Mouse (Mus musculus) hindbrain, embryonic 10.5 days (tissue): Measurements from ENCODE around the gene Gak. TPM values are rescaled to one million over a fixed set of nuclear protein-coding genes. Genes with fewer than 3 reads are reported as not detected.

ENCODE experiments used
- DNase-seq: peaks from one replicate; pipeline ENCODE4 v3.0.0-alpha.2; 2017; ENCODE audit warnings: low spot score
- H3K27ac ChIP-seq: fragments of 300-500 bp; sonication (generic); 2 replicates; pipeline ENCODE4 v1.5.1; 2016; ENCODE audit warnings: mild to moderate bottlenecking, moderate library complexity
- H3K27me3 ChIP-seq: fragments of 300-500 bp; sonication (generic); 2 replicates; pipeline ENCODE4 v1.6.1; 2016; ENCODE audit warnings: mild to moderate bottlenecking; ENCODE audit not compliant: poor library complexity, insufficient read depth, severe bottlenecking
- H3K36me3 ChIP-seq: fragments of 300-500 bp; sonication (generic); 2 replicates; pipeline ENCODE4 v1.6.1; 2016; ENCODE audit warnings: mild to moderate bottlenecking, moderate library complexity
- H3K4me1 ChIP-seq: fragments of 300-500 bp; sonication (generic); replicated peaks from 2 replicates; pipeline ENCODE4 v1.6.1; 2016; ENCODE audit warnings: mild to moderate bottlenecking
- H3K4me3 ChIP-seq: fragments of 300-500 bp; sonication (generic); 2 replicates; pipeline ENCODE4 v1.5.1; 2016; ENCODE audit warnings: mild to moderate bottlenecking, moderate library complexity
- H3K9me3 ChIP-seq: fragments of 300-500 bp; sonication (generic); 2 replicates; pipeline ENCODE4 v1.6.1; 2016; ENCODE audit warnings: mild to moderate bottlenecking, moderate library complexity
- WGBS: fragments of 180-500 bp; shearing (Covaris S2); methylation state at CpG from one replicate; pipeline ENCODE4 v1.1.7; 2016; 5-methylcytosine and 5-hydroxymethylcytosine counted together
- polyA plus RNA-seq: library from polyadenylated mRNA; unstranded; fragments of >200 nt; fragmentation: Nextera tagmentation; extraction: Ambion mirVana; gene quantifications from 2 replicates; pipeline ENCODE4 v1.2.1, GENCODE M21; 2016

Gak gene
- polyA plus RNA-seq, 1 experiment from 2014 or later: 58.0 TPM

- no peak for DNase-seq
- H3K4me3 ChIP-seq: no peak overlapping the region
- H3K27ac ChIP-seq: no peak overlapping the region
- H3K9me3 ChIP-seq: no peaks in the 10 kb centered on the region
- no peaks in the 10 kb centered on the region for H3K36me3 ChIP-seq
- WGBS: 83% methylated on average over 4 of the region's 4 CpGs
- H3K27me3 ChIP-seq: 0 out of 2 replicates have a peak, but pooled peaks cover 9% of the 10 kb centered on the region
- H3K4me1 ChIP-seq: no peaks in the 10 kb centered on the region
Observed at GRCm38 (mm10) chr5:108556986-108557385, 72.6 kb downstream of the Gak start.

GRCm38 (mm10) chr5:108554041-108554440 is 75.5 kb downstream of the Gak start:
- H3K4me3 ChIP-seq: no peak overlapping the region
- no peak overlapping the region for H3K27ac ChIP-seq
- no peak for DNase-seq
- peaks cover 38% of the 10 kb centered on the region for H3K27me3 ChIP-seq
- no peaks in the 10 kb centered on the region for H3K9me3 ChIP-seq
- no peaks in the 10 kb centered on the region for H3K36me3 ChIP-seq
- WGBS: 77% methylated on average over 1 of the region's 1 CpGs
- H3K4me1 ChIP-seq: peaks cover 14% of the 10 kb centered on the region

DNA sequence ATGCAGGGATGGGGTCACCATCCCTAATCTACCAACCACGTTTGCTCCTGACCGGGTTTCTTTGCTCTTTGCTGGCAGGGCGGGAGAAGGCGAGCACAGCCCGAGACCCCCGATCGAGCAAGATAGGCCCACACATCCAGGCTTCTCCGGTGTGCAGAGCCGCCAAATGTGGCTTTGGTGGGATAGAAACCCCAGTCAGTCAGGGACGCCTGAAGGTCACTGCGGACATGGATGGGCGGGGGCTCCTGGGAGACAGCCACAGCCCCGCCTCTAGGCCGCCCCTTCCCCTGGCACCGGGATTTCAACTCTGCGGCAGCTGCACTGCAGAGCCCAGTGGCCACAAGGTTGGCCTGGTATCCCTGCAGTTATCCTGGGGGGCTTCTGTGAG is 79.4 kb downstream of the Gak start:
- H3K4me1 ChIP-seq: peaks cover 15% of the 10 kb centered on the region
- DNase-seq: no peak
- H3K4me3 ChIP-seq: peak overlapping the region; percentile 58
- no peaks in the 10 kb centered on the region for H3K9me3 ChIP-seq
- WGBS: under 1% methylated on average over 16 of the region's 16 CpGs
- H3K27ac ChIP-seq: no peak overlapping the region
- no peaks in the 10 kb centered on the region for H3K36me3 ChIP-seq
- H3K27me3 ChIP-seq: peaks cover 52% of the 10 kb centered on the region

DNA sequence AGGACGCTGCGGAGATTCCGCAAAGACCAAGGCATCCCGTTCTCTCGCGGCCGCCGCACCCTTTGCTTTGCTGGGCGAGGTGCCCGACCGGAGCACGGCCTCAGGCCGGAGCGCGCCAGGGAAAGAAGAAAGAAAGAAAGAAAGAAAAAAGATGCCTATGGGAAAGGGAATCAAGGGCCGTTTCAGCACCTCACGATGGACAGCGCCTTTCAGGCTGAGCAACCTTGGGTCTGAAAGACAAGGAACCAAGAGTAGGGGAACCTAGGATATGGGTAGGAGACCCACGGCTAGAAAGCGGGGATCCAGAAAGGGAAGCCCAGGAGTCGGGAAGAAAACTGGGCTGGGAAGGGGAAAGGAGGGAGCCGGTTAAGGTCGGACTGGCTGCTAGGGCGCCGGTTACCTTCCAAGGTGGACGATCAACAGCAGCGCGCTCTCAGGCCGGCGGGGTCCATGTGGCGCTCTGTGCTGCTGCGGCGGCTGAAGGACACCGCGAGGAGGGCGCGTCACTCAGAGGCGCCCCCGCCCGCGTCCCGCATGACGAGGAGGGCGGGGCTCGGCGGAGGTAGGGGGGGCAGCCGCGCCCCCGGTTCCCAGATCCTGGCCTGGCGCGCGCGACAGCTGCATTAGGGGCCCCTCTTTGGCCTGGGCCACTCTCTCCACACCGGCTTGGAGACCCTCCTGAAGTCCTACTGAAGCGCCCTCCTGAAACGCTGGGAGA is 79.9 kb downstream of the Gak start, which contains the start of gene Cplx1:
Cplx1 (minus strand) TSS at position 536 of the 718 bp plus-strand sequence.
- Histone ChIP-seq H3K4me3 (peak within 1 kb of the TSS; percentile 58), H3K9me3 (no peaks in the 10 kb centered on the region), H3K4me1 (peaks cover 15% of the 10 kb centered on the region), H3K36me3 (no peaks in the 10 kb centered on the region), H3K27ac (peak within 1 kb of the TSS; percentile 36; the same call in 1 of the 2 replicates), H3K27me3 (peaks cover 52% of the 10 kb centered on the region)
- WGBS: 1% methylated on average over 56 of the region's 56 CpGs
- peak; percentile 75 for DNase-seq

DNA sequence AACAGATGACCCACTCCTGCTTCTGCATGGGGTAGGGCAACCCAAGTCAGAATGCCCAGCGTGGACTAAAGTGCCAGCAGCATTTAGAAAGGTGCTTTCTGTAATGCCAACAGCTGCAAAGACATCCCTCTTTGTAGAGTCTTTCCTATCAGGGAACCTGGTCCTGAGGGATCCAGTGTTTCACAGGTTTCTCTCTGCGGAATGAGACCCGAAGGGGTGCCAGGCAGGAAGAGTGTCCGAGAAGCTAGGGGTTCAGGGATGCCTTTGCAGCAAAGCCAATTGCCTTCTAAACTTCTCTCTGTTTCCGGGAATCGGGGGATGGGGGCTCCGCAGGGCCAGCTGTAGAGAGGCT is 80.4 kb downstream of the Gak start:
- H3K27me3 ChIP-seq: peaks cover 52% of the 10 kb centered on the region
- peak overlapping the region; percentile 58 for H3K4me3 ChIP-seq
- WGBS: 16% methylated on average over 7 of the region's 7 CpGs
- H3K9me3 ChIP-seq: no peaks in the 10 kb centered on the region
- H3K4me1 ChIP-seq: peaks cover 15% of the 10 kb centered on the region
- DNase-seq: no peak
- peak overlapping the region; percentile 36; the same call in 1 of the 2 replicates for H3K27ac ChIP-seq
- H3K36me3 ChIP-seq: no peaks in the 10 kb centered on the region

GRCm38 (mm10) chr5:108547636-108548035 is 81.9 kb downstream of the Gak start:
- Histone ChIP-seq H3K27ac (no peak overlapping the region), H3K9me3 (no peaks in the 10 kb centered on the region), H3K36me3 (no peaks in the 10 kb centered on the region), H3K27me3 (peaks cover 44% of the 10 kb centered on the region), H3K4me1 (peaks cover 15% of the 10 kb centered on the region), H3K4me3 (no peak overlapping the region)
- WGBS: 89% methylated on average over 5 of the region's 5 CpGs
- no peak for DNase-seq

DNA sequence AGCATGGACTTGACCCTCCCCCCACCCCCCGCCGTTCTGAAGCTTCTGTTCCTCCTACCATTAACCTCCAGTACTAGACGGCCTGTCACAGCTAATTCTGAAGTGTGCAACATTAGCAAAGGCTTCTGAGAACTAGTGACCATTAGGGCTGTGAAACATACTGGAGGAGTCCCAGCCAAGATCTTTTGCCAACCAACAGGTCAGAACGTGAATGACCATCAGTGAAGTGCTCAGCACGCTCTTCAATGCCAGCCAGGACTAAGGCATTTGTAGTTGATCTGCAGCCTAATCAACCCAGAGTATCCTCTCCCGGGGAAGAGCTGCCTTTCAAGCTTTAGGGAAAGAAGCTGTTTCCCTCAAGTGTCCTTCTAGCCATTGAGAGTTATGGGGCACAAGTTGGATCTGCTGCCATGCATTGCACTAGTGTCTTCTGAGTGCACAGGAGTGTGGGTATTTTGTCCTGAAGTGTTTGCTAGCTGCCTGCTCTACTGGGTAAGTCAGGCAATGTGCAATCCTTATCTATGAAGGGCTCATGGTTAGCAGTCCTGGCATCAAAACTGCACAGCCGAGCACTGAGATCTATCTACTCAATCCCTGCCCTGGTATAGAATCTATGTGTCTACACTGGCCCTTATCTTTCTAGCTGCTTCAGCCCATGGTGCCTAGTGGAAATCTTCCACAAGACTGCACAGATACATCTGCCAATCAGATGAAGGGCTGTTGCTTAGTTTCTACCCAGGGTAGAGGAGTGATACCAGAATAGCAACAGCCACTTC is 85.9 kb downstream of the Gak start:
- no peaks in the 10 kb centered on the region for H3K9me3 ChIP-seq
- H3K27me3 ChIP-seq: peaks cover 10% of the 10 kb centered on the region
- no peaks in the 10 kb centered on the region for H3K4me1 ChIP-seq
- no peak overlapping the region for H3K27ac ChIP-seq
- no peaks in the 10 kb centered on the region for H3K36me3 ChIP-seq
- no peak overlapping the region for H3K4me3 ChIP-seq
- no peak for DNase-seq
- WGBS: 78% methylated on average over 7 of the region's 7 CpGs

- no peaks in the 10 kb centered on the region for H3K4me1 ChIP-seq
- H3K27me3 ChIP-seq: no peaks in the 10 kb centered on the region
- 92% methylated on average over 2 of the region's 2 CpGs for WGBS
- H3K9me3 ChIP-seq: peaks cover 16% of the 10 kb centered on the region
- H3K27ac ChIP-seq: no peak overlapping the region
- no peak overlapping the region for H3K4me3 ChIP-seq
- DNase-seq: no peak
- no peaks in the 10 kb centered on the region for H3K36me3 ChIP-seq
Observed at GRCm38 (mm10) chr5:108534188-108534587, 95.4 kb downstream of the Gak start.

DNA sequence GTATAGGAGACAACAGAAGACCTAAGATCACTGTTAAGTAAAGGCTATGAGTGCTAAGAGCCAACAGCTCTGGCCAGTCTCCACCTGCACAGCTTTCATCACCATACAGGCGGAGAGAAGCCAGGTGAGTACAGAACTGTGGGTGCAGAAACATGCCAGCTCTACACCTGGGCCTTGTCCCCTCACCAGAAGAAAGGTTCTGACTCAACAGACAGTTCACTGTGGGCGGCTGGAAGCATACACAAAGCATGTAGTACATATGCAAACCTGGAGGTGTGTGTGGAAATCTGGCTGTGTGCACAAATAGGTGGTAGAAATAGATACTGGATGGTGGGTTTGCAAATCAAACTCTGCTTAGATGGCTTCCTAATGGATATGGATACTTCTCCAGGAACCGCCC is 107.0 kb downstream of the Gak start:
- H3K4me3 ChIP-seq: no peak overlapping the region
- H3K9me3 ChIP-seq: no peaks in the 10 kb centered on the region
- no peak for DNase-seq
- H3K4me1 ChIP-seq: 0 out of 2 replicates have a peak, but pooled peaks cover 4% of the 10 kb centered on the region
- H3K27ac ChIP-seq: no peak overlapping the region
- H3K36me3 ChIP-seq: no peaks in the 10 kb centered on the region
- no peaks in the 10 kb centered on the region for H3K27me3 ChIP-seq
- WGBS: 84% methylated on average over 3 of the region's 3 CpGs

DNA sequence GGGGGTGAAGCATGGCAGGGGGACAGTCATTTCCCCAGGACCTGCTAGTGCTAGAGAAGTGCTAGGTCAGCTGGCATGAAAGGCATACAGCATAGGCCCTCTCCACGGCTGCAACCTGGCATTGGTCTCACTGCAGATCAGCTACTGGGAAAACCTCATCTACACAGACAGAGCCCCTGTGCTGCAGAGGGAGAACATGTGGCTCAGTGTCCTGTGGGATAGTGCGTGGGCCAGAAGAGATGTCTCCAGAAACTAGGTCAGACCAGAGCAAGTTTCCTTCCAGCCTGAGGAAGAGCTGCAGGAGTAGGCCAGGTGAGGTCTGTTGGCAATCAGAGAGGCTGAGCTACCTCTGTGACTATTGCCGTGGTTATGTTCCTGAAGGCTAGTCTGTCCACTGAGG is 107.7 kb downstream of the Gak start:
- H3K4me3 ChIP-seq: no peak overlapping the region
- WGBS: 80% methylated on average over 3 of the region's 3 CpGs
- H3K4me1 ChIP-seq: 0 out of 2 replicates have a peak, but pooled peaks cover 4% of the 10 kb centered on the region
- no peak for DNase-seq
- H3K27me3 ChIP-seq: no peaks in the 10 kb centered on the region
- H3K27ac ChIP-seq: no peak overlapping the region
- no peaks in the 10 kb centered on the region for H3K9me3 ChIP-seq
- H3K36me3 ChIP-seq: no peaks in the 10 kb centered on the region

DNA sequence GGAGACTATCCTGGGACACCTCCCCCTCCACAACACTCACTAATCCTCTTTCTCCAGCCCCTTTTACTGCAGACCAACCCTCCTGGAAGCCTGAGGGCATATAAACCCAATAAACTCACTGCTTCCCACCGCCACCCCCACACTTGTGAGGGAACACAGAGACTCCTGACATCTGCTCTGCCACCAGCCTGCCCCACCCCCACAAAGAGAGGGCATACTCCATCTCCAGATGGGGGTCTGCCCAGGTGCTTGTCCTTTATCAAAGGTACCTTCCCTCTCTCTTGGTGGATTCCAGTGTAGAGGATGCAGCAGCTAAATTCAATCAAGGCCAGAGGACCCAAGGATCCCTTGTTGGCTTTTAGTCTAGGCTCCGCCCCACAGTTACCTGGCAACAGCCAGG is 108.5 kb downstream of the Gak start:
- Histone ChIP-seq H3K4me3 (no peak overlapping the region), H3K36me3 (no peaks in the 10 kb centered on the region), H3K27me3 (no peaks in the 10 kb centered on the region), H3K4me1 (0 out of 2 replicates have a peak, but pooled peaks cover 4% of the 10 kb centered on the region), H3K27ac (no peak overlapping the region), H3K9me3 (no peaks in the 10 kb centered on the region)
- DNase-seq: no peak
- WGBS: 67% methylated on average over 2 of the region's 2 CpGs

DNA sequence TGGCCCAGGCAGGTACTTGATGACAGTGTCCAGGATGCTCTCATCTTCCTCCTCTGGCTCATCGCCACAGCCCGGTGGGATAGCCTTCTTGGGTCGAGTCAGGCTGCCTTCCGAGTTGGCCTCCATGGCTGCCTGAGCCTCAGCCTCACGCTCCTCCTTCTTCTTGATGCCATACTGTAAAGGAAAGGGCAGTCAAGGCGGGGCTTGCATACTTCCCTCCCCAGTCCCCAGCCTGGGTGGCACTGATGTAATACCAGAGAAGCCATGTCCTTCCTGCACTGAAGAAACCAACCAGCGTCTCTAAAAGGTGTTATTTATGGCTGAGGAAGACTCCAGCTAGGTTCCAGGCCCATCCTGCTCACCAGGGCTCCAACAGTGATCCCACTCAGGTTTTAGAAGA is 109.4 kb downstream of the Gak start:
- Histone ChIP-seq H3K36me3 (no peaks in the 10 kb centered on the region), H3K4me1 (0 out of 2 replicates have a peak, but pooled peaks cover 4% of the 10 kb centered on the region), H3K27ac (no peak overlapping the region), H3K4me3 (no peak overlapping the region), H3K9me3 (no peaks in the 10 kb centered on the region), H3K27me3 (no peaks in the 10 kb centered on the region)
- WGBS: 80% methylated on average over 7 of the region's 7 CpGs
- no peak for DNase-seq
